Mouse (Mus musculus): ENCODE data around the gene Adgrl3.

The Adgrl3 gene

GRCm38 (mm10) chr5:81686845-81687244, 666.9 kb downstream of the Adgrl3 start:
- no peak for DNase-seq

GRCm38 (mm10) chr5:81729620-81730019, 709.7 kb downstream of the Adgrl3 start:
- no peak for DNase-seq

DNA sequence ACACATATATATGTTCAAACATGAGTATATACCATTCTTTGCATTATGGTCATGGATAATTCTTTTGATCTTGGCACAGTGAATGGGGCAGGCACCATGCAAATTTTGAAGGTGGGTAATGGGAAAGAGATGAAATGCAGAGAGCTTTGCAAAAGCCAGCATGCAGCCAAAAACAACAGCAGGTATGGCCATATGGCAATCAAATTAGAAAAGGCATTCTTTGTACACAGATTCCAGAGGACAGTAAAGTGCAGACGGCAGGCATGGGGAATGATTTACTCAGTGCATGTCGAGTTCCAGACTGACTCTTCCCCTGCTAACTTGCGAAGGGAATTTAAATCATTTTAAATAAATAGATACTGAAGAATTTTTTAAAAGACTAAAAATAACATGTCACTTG, 716.1 kb downstream of the Adgrl3 start:
- DNase-seq, result no peak

DNA sequence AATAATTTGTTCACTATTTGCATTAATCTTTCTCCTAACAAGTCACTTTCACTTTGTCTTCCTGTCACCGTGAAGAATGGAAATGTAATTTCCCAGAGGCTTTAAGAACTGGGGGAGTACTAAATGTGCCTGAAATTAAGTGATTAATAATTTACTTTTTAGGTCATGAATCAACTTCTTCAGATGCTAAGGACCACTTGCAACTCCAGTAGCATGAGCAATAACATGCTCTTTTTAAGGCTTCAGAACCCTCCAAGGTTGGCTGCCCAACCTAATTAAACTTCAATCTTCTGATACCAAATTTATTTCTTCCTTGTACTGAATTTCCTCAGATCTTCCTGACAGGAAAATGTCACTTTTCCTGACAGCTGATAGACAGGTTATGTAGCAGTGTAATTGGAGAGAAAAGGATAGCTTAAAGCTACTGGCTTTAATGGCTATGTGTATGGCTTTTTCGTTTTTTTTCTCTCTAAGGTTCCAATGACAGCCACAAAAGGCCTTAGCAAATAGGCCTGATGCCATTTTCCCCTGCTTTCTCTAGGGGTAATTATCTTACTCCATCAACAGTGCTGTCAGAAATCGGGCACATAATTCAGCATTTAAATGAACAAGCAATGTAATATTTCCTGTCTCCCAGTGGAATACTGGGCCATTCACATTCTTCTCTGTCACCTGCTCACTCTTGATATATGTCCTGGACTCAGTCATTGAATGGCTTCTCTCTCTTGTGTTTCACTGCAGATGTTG, 718.5 kb downstream of the Adgrl3 start:
- no peak for DNase-seq

GRCm38 (mm10) chr5:81752426-81752825, 732.5 kb downstream of the Adgrl3 start:
- DNase-seq, result no peak

- no peak for DNase-seq
Measured at GRCm38 (mm10) chr5:81755711-81756110, 735.8 kb downstream of the Adgrl3 start.

GRCm38 (mm10) chr5:81757093-81757725, 737.3 kb downstream of the Adgrl3 start:
- DNase-seq, result no peak

- DNase-seq, result no peak
Measured at GRCm38 (mm10) chr5:81776234-81776633, 756.3 kb downstream of the Adgrl3 start.

GRCm38 (mm10) chr5:81776746-81777145, 756.8 kb downstream of the Adgrl3 start:
- DNase-seq, result no peak

GRCm38 (mm10) chr5:81784770-81785169, 764.8 kb downstream of the Adgrl3 start:
- DNase-seq, result no peak

DNA sequence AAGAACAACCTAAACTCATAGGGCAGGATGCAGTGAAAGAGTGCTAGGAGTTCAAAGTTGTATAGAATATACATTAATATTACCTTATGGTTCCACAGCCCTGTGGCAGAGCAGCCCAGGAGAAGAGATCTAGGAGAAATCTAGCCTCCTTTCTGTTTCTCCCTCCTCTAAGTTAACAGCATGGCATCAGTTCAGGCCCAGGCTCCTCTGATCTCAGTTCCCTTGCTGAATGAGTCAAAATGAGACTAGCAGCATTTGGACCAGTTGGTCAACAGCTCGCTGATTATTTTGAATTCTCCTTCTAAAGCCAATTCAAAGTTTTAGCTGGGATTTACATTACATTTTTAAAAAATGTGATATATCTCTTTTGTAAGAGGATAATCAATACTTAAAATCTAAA, 770.8 kb downstream of the Adgrl3 start:
- DNase-seq, result no peak

- DNase-seq, result no peak
Measured at GRCm38 (mm10) chr5:81794125-81794524, 774.2 kb downstream of the Adgrl3 start.

DNA sequence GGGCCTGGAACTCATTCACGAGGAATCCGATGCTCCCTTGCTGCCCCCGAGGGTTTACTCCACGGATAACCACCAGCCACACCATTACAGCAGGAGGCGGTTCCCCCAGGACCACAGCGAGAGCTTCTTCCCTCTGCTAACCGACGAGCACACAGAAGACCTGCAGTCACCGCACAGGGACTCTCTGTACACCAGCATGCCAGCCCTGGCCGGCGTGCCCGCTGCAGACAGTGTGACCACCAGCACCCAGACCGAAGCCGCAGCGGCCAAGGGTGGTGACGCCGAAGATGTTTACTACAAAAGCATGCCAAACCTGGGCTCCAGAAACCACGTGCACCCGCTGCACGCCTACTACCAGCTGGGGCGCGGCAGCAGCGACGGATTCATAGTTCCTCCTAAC, 774.7 kb downstream of the Adgrl3 start:
- no peak for DNase-seq

DNA sequence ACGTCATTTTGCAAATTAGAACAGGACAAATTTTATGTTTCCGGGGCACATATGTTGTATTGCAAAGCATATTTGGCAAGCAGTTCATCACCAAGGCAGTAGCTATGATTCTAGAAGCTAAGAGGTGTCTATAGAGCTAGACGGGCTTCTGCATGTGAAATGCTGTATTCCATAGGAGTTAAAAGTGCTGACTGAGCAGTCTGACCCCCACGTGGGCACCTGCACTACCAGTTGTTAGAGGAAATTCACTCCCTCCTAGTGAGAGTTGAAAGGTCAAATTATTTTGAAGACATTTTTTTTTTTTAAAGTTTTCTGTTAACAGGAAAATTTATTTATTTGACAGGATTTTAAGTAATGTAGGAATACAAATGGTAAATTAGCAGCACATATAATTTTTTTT, 776.2 kb downstream of the Adgrl3 start:
- DNase-seq, result no peak

GRCm38 (mm10) chr5:81810966-81811365, 791.0 kb downstream of the Adgrl3 start:
- no peak for DNase-seq

DNA sequence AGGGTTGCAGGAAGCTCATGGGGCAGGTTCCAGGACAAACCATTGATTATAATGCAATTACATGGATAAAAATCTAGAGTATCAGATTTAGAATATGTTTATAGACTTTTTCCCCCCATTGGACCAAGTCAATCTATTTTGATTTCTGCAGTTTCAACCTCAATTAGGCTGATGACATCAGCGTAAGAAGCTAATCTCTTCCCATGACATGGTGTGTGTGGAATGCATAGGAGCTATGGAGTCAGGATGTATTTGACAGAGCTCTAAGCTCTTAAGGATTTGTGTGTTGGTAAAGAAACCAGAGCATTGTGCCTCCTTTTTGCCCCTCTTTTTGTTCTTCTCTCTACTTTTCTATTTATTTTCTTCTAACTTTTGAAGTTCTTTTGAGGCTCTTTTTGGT, 812.1 kb downstream of the Adgrl3 start:
- DNase-seq, result no peak

DNA sequence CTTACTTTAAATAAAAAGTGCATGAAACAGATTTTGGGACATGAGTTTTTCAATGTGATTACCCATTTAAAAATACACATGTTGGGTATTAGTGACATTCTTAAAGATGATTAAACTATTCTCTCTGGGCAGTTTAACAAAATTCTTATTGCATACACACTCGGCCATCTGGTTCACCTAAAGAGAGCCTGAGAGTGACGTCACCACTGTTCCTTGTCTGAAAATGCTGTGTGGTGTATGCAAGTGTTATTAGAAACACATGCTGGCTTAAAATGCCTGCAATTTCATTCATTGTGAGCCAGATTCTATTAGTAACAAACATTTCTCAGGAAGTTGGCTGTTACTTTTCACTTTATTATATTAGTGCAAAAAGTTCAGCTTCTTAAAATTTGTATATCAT, 812.7 kb downstream of the Adgrl3 start:
- DNase-seq, result no peak

DNA sequence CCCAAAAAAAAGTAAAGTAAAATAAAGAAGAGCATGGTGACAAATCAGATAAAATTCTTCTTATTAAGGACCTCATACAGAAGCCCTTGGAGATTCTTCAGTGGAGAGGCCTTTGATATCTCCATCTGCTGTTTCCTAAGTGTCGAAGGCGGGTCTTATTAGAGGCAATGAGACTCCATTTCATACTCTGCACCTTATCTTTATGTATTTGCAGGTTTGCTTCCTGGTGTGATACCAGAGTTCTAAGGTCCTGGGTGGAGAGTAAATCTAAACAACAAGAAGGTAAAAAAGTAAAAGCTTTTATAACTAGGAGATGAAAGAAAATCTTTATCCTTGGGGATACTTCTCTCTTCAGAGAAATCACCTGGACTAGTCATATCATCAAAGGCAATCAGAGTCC, 817.9 kb downstream of the Adgrl3 start:
- no peak for DNase-seq

- DNase-seq, result no peak
Measured at GRCm38 (mm10) chr5:81843798-81844197, 823.9 kb downstream of the Adgrl3 start.

GRCm38 (mm10) chr5:81870336-81870735, 850.4 kb downstream of the Adgrl3 start:
- DNase-seq, result no peak

Data from thymus, postnatal 14 days (tissue).